Mouse (Mus musculus) forebrain, embryonic 13.5 days (tissue): ENCODE data around the gene Txnl4b. TPM values are rescaled to one million over a fixed set of nuclear protein-coding genes. Genes with fewer than 3 reads are reported as not detected.
A peak's percentile ranks its signal among the peaks of the same experiment; 100 is the strongest.

Experiments
- ATAC-seq: fragments of 200-750 bp; cut with Nextera tagmentation; 2 replicates; pipeline ENCODE4 v1.8.0; 2017
- H3K27ac ChIP-seq: fragments of 300-500 bp; sonication (generic); 2 replicates; pipeline ENCODE4 v1.5.1; 2015; ENCODE audit warnings: inconsistent platforms, mild to moderate bottlenecking, moderate library complexity
- H3K27me3 ChIP-seq: fragments of 300-500 bp; sonication (generic); 2 replicates; pipeline ENCODE4 v1.6.1; 2015; ENCODE audit warnings: mild to moderate bottlenecking, inconsistent platforms
- H3K36me3 ChIP-seq: fragments of 300-500 bp; sonication (generic); 2 replicates; pipeline ENCODE4 v1.6.1; 2015; ENCODE audit warnings: mild to moderate bottlenecking, inconsistent platforms; ENCODE audit not compliant: poor library complexity, severe bottlenecking
- H3K4me1 ChIP-seq: fragments of 300-500 bp; sonication (generic); 2 replicates; pipeline ENCODE4 v1.6.1; 2015; ENCODE audit warnings: inconsistent platforms
- H3K4me2 ChIP-seq: fragments of 300-500 bp; sonication (generic); 2 replicates; pipeline ENCODE4 v1.6.1; 2015; ENCODE audit warnings: inconsistent platforms, mild to moderate bottlenecking, moderate library complexity
- H3K4me3 ChIP-seq: fragments of 300-500 bp; sonication (generic); 2 replicates; pipeline ENCODE4 v1.5.1; 2015; ENCODE audit warnings: mild to moderate bottlenecking, inconsistent platforms
- H3K9ac ChIP-seq: fragments of 300-500 bp; sonication (generic); 2 replicates; pipeline ENCODE4 v1.6.1; 2015; ENCODE audit warnings: mild to moderate bottlenecking, inconsistent platforms
- H3K9me3 ChIP-seq: fragments of 300-500 bp; sonication (generic); replicated peaks from 2 replicates; pipeline ENCODE4 v1.6.1; 2016; ENCODE audit warnings: inconsistent platforms
- WGBS: fragments of 180-500 bp; shearing (Covaris S2); methylation state at CpG from one replicate; pipeline ENCODE4 v1.1.7; 2015; 5-methylcytosine and 5-hydroxymethylcytosine counted together
- polyA plus RNA-seq: library from polyadenylated mRNA; unstranded; fragments of >200 nt; fragmentation: Nextera tagmentation; extraction: Ambion mirVana; gene quantifications from 2 replicates; pipeline ENCODE4 v1.2.1, GENCODE M21; 2015

Txnl4b gene
- polyA plus RNA-seq, 1 experiment from 2014 or later: 29.8 TPM

DNA sequence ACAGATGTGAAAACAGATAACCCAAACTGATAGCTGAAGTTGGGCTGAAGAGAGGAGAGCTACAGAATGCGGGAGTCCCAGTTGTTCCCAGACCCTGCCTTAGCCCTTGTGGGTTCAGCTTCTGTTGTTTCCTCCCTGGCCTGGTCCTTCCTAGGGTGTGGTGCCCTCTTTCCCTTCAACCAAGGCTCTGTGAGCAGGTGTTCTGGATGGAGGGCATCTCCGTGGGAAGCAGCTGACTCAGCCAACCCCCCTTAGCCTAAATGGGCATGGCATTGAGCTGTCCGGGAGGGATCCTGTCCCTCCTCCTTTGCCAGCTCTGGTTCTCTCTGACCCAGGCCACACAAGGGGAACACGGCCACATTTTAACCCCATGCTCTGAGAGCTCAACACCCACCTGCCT lies 10.6 kb downstream of the Txnl4b start:
- Histone ChIP-seq H3K4me1 (no peaks in the 10 kb centered on the region), H3K27ac (no peak overlapping the region), H3K27me3 (no peaks in the 10 kb centered on the region), H3K4me3 (no peak overlapping the region), H3K4me2 (no peak overlapping the region), H3K9me3 (no peaks in the 10 kb centered on the region), H3K9ac (no peak overlapping the region), H3K36me3 (peaks cover 18% of the 10 kb centered on the region; the same call in 1 of the 2 replicates)
- WGBS: 76% methylated on average over 4 of the region's 4 CpGs
- ATAC-seq: no peak

DNA sequence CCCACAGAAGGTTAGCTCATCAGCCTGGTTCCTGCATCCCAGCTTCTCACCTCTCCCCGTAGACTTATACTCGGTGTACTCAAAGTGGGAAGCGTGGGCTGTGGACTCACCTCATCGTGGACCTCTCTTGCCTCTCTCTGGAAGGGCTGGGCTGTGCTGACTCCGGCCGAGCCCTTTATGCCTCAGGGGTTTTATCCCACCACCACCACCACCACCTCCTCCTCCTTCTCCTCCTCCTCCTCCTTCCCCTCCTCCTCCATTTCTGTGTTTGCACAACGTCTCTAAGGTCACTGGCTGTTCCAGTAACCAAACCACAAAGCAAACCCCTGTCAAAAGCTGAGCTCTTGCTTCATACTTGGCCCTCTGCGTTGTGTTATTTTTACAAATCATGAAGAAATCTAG lies 13.2 kb downstream of the Txnl4b start, which contains the start of gene Hp:
Hp (minus strand) TSS at position 273 of the 402 bp plus-strand sequence.
- 82% methylated on average over 8 of the region's 8 CpGs for WGBS
- Histone ChIP-seq H3K27ac (no peak within 1 kb of the TSS), H3K9me3 (no peaks in the 10 kb centered on the region), H3K27me3 (no peaks in the 10 kb centered on the region), H3K9ac (no peak within 1 kb of the TSS), H3K36me3 (no peaks in the 10 kb centered on the region), H3K4me2 (no peak within 1 kb of the TSS), H3K4me3 (no peak within 1 kb of the TSS), H3K4me1 (no peaks in the 10 kb centered on the region)
- no peak for ATAC-seq

DNA sequence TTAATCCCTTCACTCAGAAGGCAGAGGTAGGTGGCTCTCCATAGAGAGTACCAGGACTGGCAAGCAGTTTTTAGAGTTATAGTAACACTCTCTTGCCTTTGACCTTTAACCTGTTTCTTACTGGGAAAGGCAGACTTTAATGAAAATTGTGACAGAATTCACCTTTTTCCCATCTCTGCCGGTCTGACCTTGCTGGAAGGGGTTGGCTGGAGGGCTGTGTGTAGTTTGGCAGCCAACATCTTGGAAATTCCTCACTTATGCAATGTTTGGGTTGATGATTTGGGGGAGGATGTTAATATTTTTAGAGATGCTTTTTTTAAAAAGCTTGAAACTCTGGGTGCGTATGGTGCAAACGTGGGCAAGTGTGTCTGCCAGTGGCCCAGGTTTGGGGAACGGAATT lies 18.6 kb downstream of the Txnl4b start:
- Histone ChIP-seq H3K9ac (no peak overlapping the region), H3K27ac (no peak overlapping the region), H3K27me3 (no peaks in the 10 kb centered on the region), H3K36me3 (no peaks in the 10 kb centered on the region), H3K9me3 (peaks cover 3% of the 10 kb centered on the region; the same call in 1 of the 2 replicates), H3K4me1 (no peaks in the 10 kb centered on the region), H3K4me2 (no peak overlapping the region), H3K4me3 (no peak overlapping the region)
- no peak for ATAC-seq
- WGBS: 86% methylated on average over 4 of the region's 4 CpGs

DNA sequence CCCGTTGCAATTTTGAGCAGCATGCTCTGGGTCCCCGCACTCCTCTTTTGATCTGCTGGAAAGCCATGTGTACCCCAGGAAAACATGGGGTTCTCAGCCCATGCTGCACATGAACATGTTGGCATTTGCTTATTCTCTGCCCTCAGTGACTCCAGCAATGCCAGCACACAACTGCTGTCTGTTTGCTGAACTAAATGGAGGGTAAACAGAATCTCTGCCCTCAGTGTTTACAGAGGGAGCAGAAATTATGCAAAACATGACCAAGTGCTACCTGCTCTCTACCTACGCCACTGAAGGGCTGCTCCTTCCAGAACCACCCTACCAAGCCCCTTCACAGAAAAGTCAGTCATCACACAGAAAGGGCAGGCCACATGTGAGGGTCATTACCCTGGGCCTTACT lies 19.1 kb downstream of the Txnl4b start:
- Histone ChIP-seq H3K4me2 (no peak overlapping the region), H3K36me3 (no peaks in the 10 kb centered on the region), H3K9me3 (peaks cover 3% of the 10 kb centered on the region; the same call in 1 of the 2 replicates), H3K27ac (no peak overlapping the region), H3K27me3 (no peaks in the 10 kb centered on the region), H3K4me3 (no peak overlapping the region), H3K9ac (no peak overlapping the region), H3K4me1 (no peaks in the 10 kb centered on the region)
- ATAC-seq: no peak
- 92% methylated on average over 3 of the region's 3 CpGs for WGBS

DNA sequence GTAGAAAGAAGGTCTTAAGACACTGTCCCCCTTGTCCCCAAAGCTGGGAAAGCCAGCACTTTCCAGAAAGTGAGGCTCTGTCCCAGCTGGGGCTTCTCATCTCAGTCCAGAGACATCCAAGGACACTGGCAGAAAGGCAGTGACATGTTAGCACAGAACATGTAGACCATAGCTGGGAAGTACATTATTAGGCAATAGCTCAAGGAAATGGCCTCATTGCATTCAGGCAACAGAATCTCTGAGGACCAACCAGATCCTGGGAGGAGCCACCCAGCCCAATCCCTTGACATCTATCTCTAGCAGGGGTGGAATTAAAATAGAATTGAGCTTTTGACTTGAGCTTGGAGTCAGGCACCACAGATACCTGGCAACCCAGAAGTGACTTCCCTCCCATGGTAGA lies 20.0 kb downstream of the Txnl4b start:
- Histone ChIP-seq H3K4me3 (no peak overlapping the region), H3K9me3 (peaks cover 3% of the 10 kb centered on the region; the same call in 1 of the 2 replicates), H3K9ac (no peak overlapping the region), H3K4me2 (no peak overlapping the region), H3K36me3 (no peaks in the 10 kb centered on the region), H3K27ac (no peak overlapping the region), H3K4me1 (no peaks in the 10 kb centered on the region), H3K27me3 (no peaks in the 10 kb centered on the region)
- no peak for ATAC-seq

DNA sequence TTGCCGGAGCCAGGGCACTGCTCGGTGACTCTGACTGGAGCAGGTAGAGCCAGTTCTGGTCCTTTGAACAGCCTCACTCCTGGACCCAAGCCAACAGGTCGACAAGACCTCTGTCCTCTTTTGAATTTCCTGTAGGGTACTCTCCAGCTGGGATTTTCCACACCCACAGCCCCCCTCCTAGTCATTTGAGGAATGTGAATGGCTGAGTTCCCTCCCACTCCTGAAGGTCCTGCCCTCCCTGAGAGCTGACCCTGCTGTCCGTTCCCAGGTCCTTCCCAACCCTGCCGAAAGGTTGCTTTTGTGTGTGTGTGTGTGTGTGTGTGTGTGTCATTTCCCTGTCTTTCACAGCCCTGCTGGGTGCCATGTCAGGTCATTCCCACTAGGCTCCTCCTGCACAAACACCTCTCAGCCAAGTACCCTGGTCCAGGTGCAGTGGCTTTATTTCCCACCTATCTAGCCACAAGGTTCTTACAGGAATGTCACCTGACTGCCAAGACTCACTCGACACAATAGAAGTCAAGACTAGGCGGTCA lies 21.3 kb downstream of the Txnl4b start:
- WGBS: 66% methylated on average over 7 of the region's 7 CpGs
- Histone ChIP-seq H3K4me3 (no peak overlapping the region), H3K36me3 (peaks cover 5% of the 10 kb centered on the region), H3K9ac (no peak overlapping the region), H3K4me1 (no peaks in the 10 kb centered on the region), H3K27ac (no peak overlapping the region), H3K4me2 (no peak overlapping the region), H3K27me3 (no peaks in the 10 kb centered on the region), H3K9me3 (peaks cover 3% of the 10 kb centered on the region; the same call in 1 of the 2 replicates)
- no peak for ATAC-seq

- ATAC-seq: no peak
- Histone ChIP-seq H3K27me3 (no peaks in the 10 kb centered on the region), H3K9ac (no peak overlapping the region), H3K4me3 (no peak overlapping the region), H3K36me3 (peaks cover 33% of the 10 kb centered on the region), H3K4me2 (no peak overlapping the region), H3K4me1 (no peaks in the 10 kb centered on the region), H3K9me3 (no peaks in the 10 kb centered on the region), H3K27ac (no peak overlapping the region)
- 89% methylated on average over 9 of the region's 9 CpGs for WGBS
Measured at GRCm38 (mm10) chr8:109590901-109591300, 25.2 kb downstream of the Txnl4b start.

GRCm38 (mm10) chr8:109591367-109591766 lies 25.7 kb downstream of the Txnl4b start:
- ATAC-seq: no peak
- no peaks in the 10 kb centered on the region for H3K4me1 ChIP-seq
- 89% methylated on average over 3 of the region's 3 CpGs for WGBS

DNA sequence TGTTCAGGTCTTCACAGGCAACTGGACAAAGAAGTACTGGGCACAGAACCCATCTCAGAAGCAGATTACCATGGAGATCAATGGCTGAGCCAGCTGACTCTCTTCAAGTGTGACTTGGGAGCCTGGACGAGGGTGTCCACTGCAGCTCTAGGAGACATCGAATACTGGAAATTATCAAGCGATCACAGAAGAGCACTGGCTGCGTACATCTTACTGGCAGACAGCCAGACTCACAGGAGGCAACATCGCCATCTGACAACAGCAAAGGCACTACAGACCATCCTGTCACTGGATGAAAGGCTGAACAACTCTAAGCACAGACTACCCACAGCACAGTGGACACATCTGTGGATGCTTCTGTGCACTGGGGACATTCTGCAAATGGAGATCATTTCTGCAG lies 26.5 kb downstream of the Txnl4b start:
- ATAC-seq: no peak
- no peak overlapping the region for H3K27ac ChIP-seq
- H3K4me3 ChIP-seq: no peak overlapping the region
- H3K27me3 ChIP-seq: no peaks in the 10 kb centered on the region
- no peak overlapping the region for H3K9ac ChIP-seq
- peaks cover 38% of the 10 kb centered on the region for H3K36me3 ChIP-seq
- no peaks in the 10 kb centered on the region for H3K9me3 ChIP-seq
- WGBS: 91% methylated on average over 5 of the region's 5 CpGs
- H3K4me1 ChIP-seq: no peaks in the 10 kb centered on the region
- no peak overlapping the region for H3K4me2 ChIP-seq

More at GRCm38 (mm10) chr8:109591367-109591766, 25.7 kb downstream of the Txnl4b start:
- Histone ChIP-seq H3K9ac (no peak overlapping the region), H3K27me3 (no peaks in the 10 kb centered on the region), H3K27ac (no peak overlapping the region), H3K4me2 (no peak overlapping the region), H3K9me3 (no peaks in the 10 kb centered on the region), H3K36me3 (peaks cover 33% of the 10 kb centered on the region), H3K4me3 (no peak overlapping the region)

DNA sequence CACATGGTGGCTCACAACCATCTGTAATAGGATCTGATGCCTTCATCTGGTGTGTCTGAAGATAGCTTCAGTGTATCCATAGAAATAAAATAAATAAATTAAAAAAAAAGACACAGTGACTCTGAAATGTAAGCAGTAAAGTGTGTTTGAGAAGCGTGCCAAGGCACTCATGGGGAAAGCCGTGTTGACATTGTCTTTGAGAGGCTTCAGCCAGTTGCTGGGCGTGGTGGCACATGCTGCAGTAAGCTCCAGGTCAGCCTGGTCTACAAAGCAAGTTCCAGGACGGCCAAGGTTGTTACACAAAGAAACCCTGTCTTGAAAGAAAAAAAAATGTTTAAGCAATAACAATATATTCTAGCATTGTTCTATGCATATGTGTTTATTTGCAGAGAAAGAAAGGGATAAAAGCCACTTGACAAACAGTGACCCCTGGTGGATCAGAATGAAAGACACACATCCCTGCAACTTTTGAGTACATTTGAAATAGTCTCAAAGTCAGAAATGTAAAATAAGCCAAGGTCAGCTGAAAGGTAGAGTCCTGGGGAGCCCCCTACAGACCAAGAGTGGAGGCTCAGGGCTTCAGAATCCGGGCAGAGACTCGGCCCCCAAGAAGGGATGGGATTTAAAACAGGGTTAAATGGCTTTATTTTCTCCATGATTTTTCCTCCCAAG lies 27.6 kb downstream of the Txnl4b start:
- Histone ChIP-seq H3K27ac (no peak overlapping the region), H3K9ac (no peak overlapping the region), H3K4me1 (no peaks in the 10 kb centered on the region), H3K4me3 (no peak overlapping the region), H3K9me3 (no peaks in the 10 kb centered on the region), H3K27me3 (no peaks in the 10 kb centered on the region), H3K4me2 (no peak overlapping the region), H3K36me3 (peaks cover 39% of the 10 kb centered on the region)
- ATAC-seq: no peak
- WGBS: 82% methylated on average over 6 of the region's 6 CpGs

DNA sequence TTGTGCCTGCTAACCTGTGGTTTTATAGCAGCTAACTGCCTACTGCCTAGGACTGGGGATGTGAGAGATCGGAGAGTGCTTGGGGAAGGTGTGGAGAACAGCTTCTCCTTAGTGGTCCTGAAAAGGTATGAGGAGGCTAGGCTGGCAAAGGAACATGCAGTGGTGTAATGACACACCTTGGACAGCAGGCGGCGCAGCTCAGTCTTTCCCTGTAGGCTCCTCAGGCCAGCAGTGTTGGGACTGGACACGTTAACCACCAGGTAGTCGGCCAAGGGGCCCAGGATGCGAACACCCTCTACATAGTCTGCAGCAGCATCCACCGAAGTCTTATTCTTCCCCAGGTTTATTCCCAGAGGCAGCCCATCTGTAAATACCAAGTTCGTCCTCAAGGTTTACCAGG lies 30.2 kb downstream of the Txnl4b start:
- Histone ChIP-seq H3K36me3 (peaks cover 55% of the 10 kb centered on the region), H3K4me3 (no peak overlapping the region), H3K27me3 (no peaks in the 10 kb centered on the region), H3K4me2 (no peak overlapping the region), H3K27ac (no peak overlapping the region), H3K4me1 (no peaks in the 10 kb centered on the region), H3K9ac (no peak overlapping the region), H3K9me3 (no peaks in the 10 kb centered on the region)
- 48% methylated on average over 8 of the region's 8 CpGs for WGBS
- peak; percentile 27; the same call in 1 of the 2 replicates for ATAC-seq

- H3K9me3 ChIP-seq: no peaks in the 10 kb centered on the region
Measured at GRCm38 (mm10) chr8:109606725-109607124, 41.0 kb downstream of the Txnl4b start.

More at GRCm38 (mm10) chr8:109606725-109607124, 41.0 kb downstream of the Txnl4b start:
- H3K36me3 ChIP-seq: peaks cover 32% of the 10 kb centered on the region
- no peak overlapping the region for H3K27ac ChIP-seq
- no peak overlapping the region for H3K4me3 ChIP-seq
- no peak for ATAC-seq
- WGBS: 87% methylated on average over 2 of the region's 2 CpGs
- H3K4me2 ChIP-seq: no peak overlapping the region
- H3K4me1 ChIP-seq: peaks cover 14% of the 10 kb centered on the region
- H3K27me3 ChIP-seq: peaks cover 3% of the 10 kb centered on the region; the same call in 1 of the 2 replicates
- no peak overlapping the region for H3K9ac ChIP-seq
